Mouse (Mus musculus) adrenal gland, adult 2 months (tissue): ENCODE data around the gene Hcn2. TPM values are rescaled to one million over a fixed set of nuclear protein-coding genes. Genes with fewer than 3 reads are reported as not detected.

Experiments used
- DNase-seq: peaks from one replicate; pipeline ENCODE4 v3.0.0; 2021
- polyA plus RNA-seq: library from polyadenylated mRNA; depleted of rRNA; stranded (reverse); fragments of >200 nt; gene quantifications from 2 replicates; pipeline ENCODE4 v1.2.3, GENCODE M21; 2012
- total RNA-seq, 2 experiments: library from RNA; stranded (reverse); gene quantifications; 2 replicates each; pipeline ENCODE4 v1.2.3; 2021

Hcn2 gene
- total and polyA plus RNA-seq, 3 experiments = 5.9 to 20.2 (median 6.0) TPM

GRCm38 (mm10) chr10:79708668-79709067 lies 7.8 kb upstream of the Hcn2 start:
- DNase-seq = no peak

- DNase-seq = no peak
Observed at GRCm38 (mm10) chr10:79709307-79709706, 7.1 kb upstream of the Hcn2 start.

GRCm38 (mm10) chr10:79712029-79712428 lies 4.4 kb upstream of the Hcn2 start:
- no peak for DNase-seq

GRCm38 (mm10) chr10:79712499-79713126 lies 3.8 kb upstream of the Hcn2 start:
- DNase-seq = peak; percentile 78

GRCm38 (mm10) chr10:79713163-79713562 lies 3.3 kb upstream of the Hcn2 start:
- DNase-seq = no peak

- no peak for DNase-seq
Observed at GRCm38 (mm10) chr10:79714996-79715395, 1.4 kb upstream of the Hcn2 start.

- DNase-seq = peak; percentile 65
Observed at GRCm38 (mm10) chr10:79716988-79717355, 538 bp downstream of the Hcn2 start.

GRCm38 (mm10) chr10:79717640-79718357 lies 1.4 kb downstream of the Hcn2 start:
- peak; percentile 76 for DNase-seq

GRCm38 (mm10) chr10:79721089-79721488 lies 4.7 kb downstream of the Hcn2 start:
- DNase-seq = no peak

- no peak for DNase-seq
Observed at GRCm38 (mm10) chr10:79723047-79723446, 6.6 kb downstream of the Hcn2 start.

- no peak for DNase-seq
Observed at GRCm38 (mm10) chr10:79723692-79724091, 7.3 kb downstream of the Hcn2 start.

GRCm38 (mm10) chr10:79726090-79726489 lies 9.7 kb downstream of the Hcn2 start:
- peak; percentile 64 for DNase-seq

- DNase-seq = no peak
Observed at GRCm38 (mm10) chr10:79728323-79729249, 12.2 kb downstream of the Hcn2 start.

- no peak for DNase-seq
Observed at GRCm38 (mm10) chr10:79729357-79729965, 13.0 kb downstream of the Hcn2 start.

GRCm38 (mm10) chr10:79732500-79732899 lies 16.1 kb downstream of the Hcn2 start:
- no peak for DNase-seq

GRCm38 (mm10) chr10:79733847-79734246 lies 17.4 kb downstream of the Hcn2 start:
- no peak for DNase-seq

GRCm38 (mm10) chr10:79735361-79735760 lies 18.9 kb downstream of the Hcn2 start:
- peak; percentile 36 for DNase-seq

- no peak for DNase-seq
Observed at GRCm38 (mm10) chr10:79736706-79737105, 20.3 kb downstream of the Hcn2 start.

GRCm38 (mm10) chr10:79738259-79738658 lies 21.8 kb downstream of the Hcn2 start:
- DNase-seq = no peak

- no peak for DNase-seq
Observed at GRCm38 (mm10) chr10:79739234-79739633, 22.8 kb downstream of the Hcn2 start.

GRCm38 (mm10) chr10:79740863-79741262 lies 24.4 kb downstream of the Hcn2 start:
- DNase-seq = no peak

- DNase-seq = no peak
Observed at GRCm38 (mm10) chr10:79743161-79743560, 26.7 kb downstream of the Hcn2 start.
